Mouse (Mus musculus): ENCODE measurements at regions not wholly inside any gene's neighbourhood (a gene's known extent, or its start where the extent isn't known, plus 50 kb on each side); places are given as distances from the start of the nearest gene placed in this dataset.

DNA sequence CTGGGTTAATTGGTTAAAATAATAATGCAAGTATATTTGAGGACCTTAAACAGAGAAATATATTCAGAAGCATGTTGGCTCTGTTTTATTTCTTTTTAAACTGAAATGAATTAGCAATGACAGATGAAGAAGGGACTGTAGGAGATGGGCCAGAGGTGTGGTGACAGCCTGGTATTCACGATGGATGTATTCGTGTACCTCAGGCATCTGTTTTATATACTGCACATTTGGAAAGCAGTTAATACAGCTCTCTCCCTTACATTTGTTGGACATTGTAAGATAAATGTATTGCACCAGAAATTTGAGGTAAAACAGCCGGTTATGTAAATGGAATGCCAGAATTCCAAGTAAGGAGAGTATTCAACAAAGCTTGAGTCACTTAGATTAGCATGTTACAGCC, 88.6 kb downstream of the 4933402N22Rik start:
- no peak for TF ChIP-seq POLR2A (IDR thresholded peaks at IDR 0.05; ENCODE audit: extremely low read depth, insufficient read depth, low read length)
- TF ChIP-seq CTCF (IDR thresholded peaks at IDR 0.05; ENCODE audit: extremely low read depth, insufficient read depth, low read length): no peak
